Comparison of ENCODE assay signal across 30 mouse cellular contexts in the genomic region with DNA sequence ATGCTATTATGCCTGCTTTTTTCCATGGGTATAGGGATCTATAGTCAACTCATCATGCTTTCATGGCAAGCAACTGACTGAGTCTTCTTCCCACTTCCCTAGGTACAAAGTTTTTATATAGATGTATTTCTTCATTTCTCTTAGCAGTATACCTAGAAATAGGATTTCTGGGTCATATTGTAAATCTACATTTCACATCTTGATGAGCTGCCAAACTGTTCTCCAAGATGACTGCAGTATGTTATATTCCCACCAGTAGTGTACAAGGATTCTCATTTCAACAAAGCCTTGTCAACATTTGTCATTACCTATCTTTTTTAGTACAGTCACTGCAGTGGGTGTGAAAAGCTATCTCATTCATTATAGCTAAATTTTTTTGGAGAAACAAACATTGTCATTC. TPM values are rescaled to one million over a fixed set of nuclear protein-coding genes. Genes with fewer than 3 reads are reported as not detected.
"Had no signal": no experiment of that assay in that cellular context is flagged by ENCODE, and none has a peak within 500 bp of the region (broad histone marks: within the 10 kb centered on the region; RNA-seq: fewer than 3 reads in every experiment).

No protein-coding gene starts in this region.

- H3K27ac ChIP-seq: limb, embryonic 10.5 days; limb, embryonic 12.5 days; limb, embryonic 13.5 days; limb, embryonic 15.5 days; liver, embryonic 12.5 days; liver, embryonic 13.5 days; liver, embryonic 14.5 days; liver, embryonic 15.5 days; lung, embryonic 15.5 days; macrophage; midbrain, embryonic 10.5 days; midbrain, embryonic 12.5 days; midbrain, embryonic 13.5 days; midbrain, embryonic 15.5 days; neural tube, embryonic 12.5 days had no signal

- H3K9me3 ChIP-seq: limb, embryonic 10.5 days; limb, embryonic 12.5 days; limb, embryonic 13.5 days; limb, embryonic 15.5 days; liver, embryonic 12.5 days; liver, embryonic 13.5 days; liver, embryonic 15.5 days; lung, embryonic 15.5 days; megakaryocyte, embryonic 14.5 days; midbrain, embryonic 10.5 days; midbrain, embryonic 12.5 days; midbrain, embryonic 13.5 days; midbrain, embryonic 15.5 days; neural tube, embryonic 12.5 days had no signal

- ATAC-seq: liver, embryonic 12.5 days; liver, postnatal 0 days; midbrain, embryonic 13.5 days; midbrain, embryonic 15.5 days had no signal

- H3K4me1 ChIP-seq: limb, embryonic 10.5 days; limb, embryonic 12.5 days; limb, embryonic 13.5 days; limb, embryonic 15.5 days; liver, embryonic 12.5 days; liver, embryonic 13.5 days; liver, embryonic 15.5 days; lung, embryonic 15.5 days; megakaryocyte, embryonic 14.5 days; midbrain, embryonic 10.5 days; midbrain, embryonic 12.5 days; midbrain, embryonic 13.5 days; midbrain, embryonic 15.5 days; neural tube, embryonic 12.5 days had no signal

- H3K4me3 ChIP-seq: limb, embryonic 10.5 days; limb, embryonic 12.5 days; limb, embryonic 13.5 days; limb, embryonic 15.5 days; liver, embryonic 12.5 days; liver, embryonic 13.5 days; liver, embryonic 15.5 days; lung, embryonic 15.5 days; megakaryocyte, embryonic 14.5 days; midbrain, embryonic 10.5 days; midbrain, embryonic 12.5 days; midbrain, embryonic 13.5 days; midbrain, embryonic 15.5 days; myocyte; neural tube, embryonic 12.5 days had no signal

- H3K9ac ChIP-seq: limb, embryonic 12.5 days; limb, embryonic 13.5 days; limb, embryonic 15.5 days; liver, embryonic 12.5 days; liver, embryonic 13.5 days; liver, embryonic 14.5 days; liver, embryonic 15.5 days; liver, postnatal 0 days; lung, embryonic 14.5 days; lung, embryonic 15.5 days; midbrain, embryonic 12.5 days; midbrain, embryonic 13.5 days; midbrain, embryonic 15.5 days; neural tube, embryonic 12.5 days had no signal

- H3K27me3 ChIP-seq: limb, embryonic 12.5 days; limb, embryonic 13.5 days; limb, embryonic 15.5 days; liver, embryonic 12.5 days; liver, embryonic 13.5 days; liver, embryonic 15.5 days; lung, embryonic 15.5 days; megakaryocyte, embryonic 14.5 days; midbrain, embryonic 12.5 days; midbrain, embryonic 13.5 days; midbrain, embryonic 15.5 days; neural tube, embryonic 12.5 days had no signal

- H3K4me2 ChIP-seq: limb, embryonic 12.5 days; limb, embryonic 13.5 days; limb, embryonic 15.5 days; liver, embryonic 11.5 days; liver, embryonic 12.5 days; liver, embryonic 13.5 days; liver, embryonic 15.5 days; lung, embryonic 14.5 days; lung, embryonic 15.5 days; midbrain, embryonic 11.5 days; midbrain, embryonic 12.5 days; midbrain, embryonic 13.5 days; midbrain, embryonic 15.5 days; neural tube, embryonic 12.5 days had no signal

- DNase-seq: left cerebral cortex, postnatal 4 days; liver; liver, embryonic 13.5 days; liver, postnatal 0 days; lung, adult 18-20 months; lung, adult 2 months; lung, embryonic 14.5 days; lung, postnatal 10 days; lung, postnatal 14 days; lung, postnatal 36 days; lung, postnatal 4 days; midbrain, embryonic 14.5 days had no signal

- H3K36me3 ChIP-seq: limb, embryonic 10.5 days; limb, embryonic 12.5 days; limb, embryonic 13.5 days; limb, embryonic 15.5 days; liver, embryonic 12.5 days; liver, embryonic 13.5 days; liver, embryonic 15.5 days; lung, embryonic 15.5 days; midbrain, embryonic 10.5 days; midbrain, embryonic 12.5 days; midbrain, embryonic 13.5 days; midbrain, embryonic 15.5 days; neural tube, embryonic 12.5 days had no signal

RNA-seq across cellular contexts. Expression of gene Syt9, which starts 19.1 kb away (rescaled TPM):
- polyA plus RNA-seq: macrophage, myocyte had no signal
